Mouse (Mus musculus): Measurements from ENCODE around the gene Rin2.

- TF ChIP-seq CTCF (IDR thresholded peaks at IDR 0.05; ENCODE audit: low read depth, low read length) (no peak), GATA1 (IDR thresholded peaks at IDR 0.05; ENCODE audit: borderline replicate concordance, low read length) (no peak), POLR2AphosphoS5 (IDR thresholded peaks at IDR 0.05; ENCODE audit: insufficient replicate concordance, low read depth, low read length) (no peak), TAL1 (conservative IDR thresholded peaks at IDR 0.05; ENCODE audit: low read depth, low read length) (no peak), GATA2 (IDR thresholded peaks at IDR 0.05; ENCODE audit: borderline replicate concordance, low read depth, low read length) (no peak)
Observed at GRCm38 (mm10) chr2:145884913-145885785, 210.1 kb downstream of the Rin2 start.

Data from G1E (cell line).